Mouse (Mus musculus) adrenal gland, postnatal 4 days (tissue): Measurements from ENCODE around the gene Mapk6. TPM values are rescaled to one million over a fixed set of nuclear protein-coding genes. Genes with fewer than 3 reads are reported as not detected.

Source experiments
- DNase-seq, 2 experiments: peaks; one replicate each; pipeline ENCODE4 v3.0.0; 2021 to 2022; ENCODE audit warnings: low spot score in 2 of 2, mixed read lengths in 2 of 2
- total RNA-seq, 2 experiments: library from RNA; stranded (reverse); gene quantifications; 2 replicates each; pipeline ENCODE4 v1.2.3; 2021

The Mapk6 gene
- total RNA-seq, 2 experiments from 2014 or later: 45.4 to 46.7 TPM

GRCm38 (mm10) chr9:75328047-75328446 lies 81.8 kb downstream of the Mapk6 start:
- no peak for DNase-seq

- DNase-seq: no peak
Measured at GRCm38 (mm10) chr9:75322099-75322885, 87.5 kb downstream of the Mapk6 start.

GRCm38 (mm10) chr9:75319365-75319764 lies 90.4 kb downstream of the Mapk6 start:
- no peak for DNase-seq

Other genes starting within 250 kb of the Mapk6 start
- 1 to 10 TPM; 1.8 to 5.0 TPM for gene Myo5c, start 178.0 kb downstream of the Mapk6 start, total RNA-seq
- 10 to 100 TPM; 33.8 to 37.2 TPM for gene Gnb5, start 103.7 kb downstream of the Mapk6 start, total RNA-seq
- under 1 TPM in 1 of 2 experiments, not detected in 1; 0.25 TPM for gene Bcl2l10, start 62.2 kb downstream of the Mapk6 start, total RNA-seq
- gene Leo1, start 31.5 kb upstream of the Mapk6 start, total RNA-seq: 10 to 100 TPM; 36.0 to 37.0 TPM
- 10 to 100 TPM; 75.2 to 89.6 TPM for gene Tmod3, start 149.7 kb upstream of the Mapk6 start, total RNA-seq
- 10 to 100 TPM; 31.8 to 34.9 TPM for gene Tmod2, start 201.3 kb upstream of the Mapk6 start, total RNA-seq
- gene Lysmd2, start 215.7 kb upstream of the Mapk6 start, total RNA-seq: 10 to 100 TPM; 24.6 to 26.4 TPM